Mouse (Mus musculus) thymus, adult 18-20 months (tissue): ENCODE measurements around the gene Serpina7.

Experiments
- DNase-seq, 2 experiments: peaks; one replicate each; pipeline ENCODE4 v3.0.0; 2022; ENCODE audit warnings: mixed read lengths in 2 of 2

Serpina7 gene

DNA sequence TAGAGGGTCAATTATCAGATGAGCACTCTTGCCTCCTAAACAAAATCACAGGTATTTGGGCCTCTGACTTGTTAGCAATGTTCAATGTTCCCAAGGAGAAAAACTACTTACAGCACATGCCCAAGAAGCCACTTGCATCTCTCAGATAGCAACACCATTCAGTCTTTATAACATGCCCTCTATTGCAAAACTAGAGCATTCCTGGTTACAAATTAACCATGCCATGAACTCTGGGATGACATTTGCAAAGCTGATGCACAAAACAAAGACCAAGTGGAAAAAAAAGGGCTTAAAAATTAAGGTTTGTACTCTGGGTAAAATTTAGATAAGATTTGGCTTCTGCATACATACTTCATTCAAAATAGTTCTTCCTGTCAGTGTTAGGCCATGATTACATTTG lies at the start of gene Serpina7:
TSS of gene Serpina7 (minus strand) at position 160 of the 400 bp plus-strand sequence.
- no peak for DNase-seq

DNA sequence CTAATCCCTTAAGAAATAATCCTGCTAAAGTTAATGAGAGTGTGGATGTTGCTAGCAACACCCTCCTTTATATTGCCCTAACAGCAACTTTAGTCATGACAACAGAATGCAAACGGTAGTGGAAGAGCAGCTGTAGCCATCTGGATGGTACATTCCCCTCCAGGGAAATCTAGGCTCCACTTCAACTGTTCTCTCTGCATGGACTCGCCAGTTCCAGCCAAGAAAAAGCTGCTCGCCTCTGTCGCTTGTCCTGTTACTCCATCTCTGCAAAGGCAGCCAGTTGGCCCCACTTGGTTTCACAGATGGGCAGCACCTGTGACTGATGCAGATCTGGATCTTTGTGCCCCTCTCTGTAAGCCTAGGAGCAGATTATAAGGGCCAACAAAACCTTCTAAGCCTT lies 49.0 kb upstream of the Serpina7 start:
- no peak for DNase-seq

DNA sequence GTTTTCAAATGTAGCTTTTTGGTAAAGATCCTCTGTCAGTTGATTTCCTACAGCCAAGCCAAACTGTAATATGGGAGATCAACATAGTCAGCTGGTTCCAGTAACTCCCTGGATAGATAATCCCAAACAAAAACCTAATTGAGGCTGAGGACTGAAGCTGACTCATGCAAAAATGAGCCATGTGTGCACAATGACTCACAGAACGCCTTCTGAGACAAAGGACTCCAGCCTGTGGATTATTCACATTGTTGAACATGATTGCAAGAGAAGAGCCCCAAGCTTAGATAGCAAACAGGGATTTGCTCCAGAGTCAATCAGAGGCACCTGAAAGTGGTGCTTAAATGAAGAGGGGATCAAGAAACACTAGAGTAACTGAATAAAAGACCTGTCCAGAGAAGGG lies 12.2 kb upstream of the Serpina7 start:
- DNase-seq: no peak

DNA sequence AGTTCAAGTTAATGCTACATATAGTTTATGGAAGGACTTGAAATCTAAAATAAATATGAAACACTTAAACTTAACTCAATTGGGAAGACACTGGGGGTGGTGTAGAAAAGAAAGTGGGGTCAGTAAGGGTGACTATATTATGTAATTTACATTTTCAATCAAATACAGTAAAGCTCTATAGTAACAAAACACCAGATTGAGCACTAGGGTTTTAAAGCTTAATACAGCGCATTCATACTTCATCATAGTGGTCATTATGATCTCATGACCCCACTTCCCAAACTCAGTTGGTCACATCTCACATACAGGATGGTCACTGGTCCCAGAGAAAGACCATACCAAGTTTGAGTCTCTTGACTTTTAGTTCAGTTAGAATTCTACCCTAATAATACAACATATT lies 907 bp upstream of the Serpina7 start, which contains the start of gene 4930513O06Rik:
TSS of gene 4930513O06Rik (plus strand) at position 301 of the 400 bp plus-strand sequence.
- DNase-seq: no peak

DNA sequence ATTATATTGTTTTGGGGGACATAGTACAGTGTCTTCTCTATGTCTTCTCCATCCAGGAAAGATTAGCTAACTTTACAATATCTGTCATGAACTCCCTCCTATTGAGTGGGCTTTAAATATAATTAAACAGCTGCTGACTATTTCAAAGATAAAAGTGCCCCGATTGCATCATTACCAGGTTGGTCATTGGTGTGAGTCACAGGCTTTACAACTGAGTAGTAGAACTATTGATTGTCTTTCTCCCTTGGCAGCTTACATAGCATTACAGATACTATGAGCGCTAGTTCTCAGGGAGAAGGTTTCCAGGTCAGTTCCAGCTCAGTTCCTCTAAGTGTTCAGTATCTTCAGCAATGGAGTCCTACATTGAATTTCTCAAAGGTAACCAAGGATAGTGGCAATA lies 6.5 kb downstream of the Serpina7 start:
- no peak for DNase-seq

DNA sequence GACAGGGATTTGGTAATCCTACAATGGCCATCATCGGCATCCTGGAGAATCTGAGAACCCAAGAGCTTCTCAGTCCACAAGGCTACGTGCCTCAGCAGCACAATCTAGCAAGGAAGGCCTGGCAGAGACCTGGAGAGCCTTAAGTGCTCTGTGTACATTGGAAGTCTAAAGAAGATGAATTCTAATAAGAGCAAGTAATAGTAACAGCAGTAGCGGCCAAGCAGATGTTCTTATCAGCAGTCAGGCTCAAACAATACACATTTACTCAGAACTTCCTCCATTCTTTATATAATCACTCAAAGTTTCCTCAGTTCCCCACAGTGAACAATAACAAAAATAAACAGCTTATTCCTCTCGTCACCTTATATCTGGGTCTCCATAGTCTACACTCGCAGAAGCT lies 21.0 kb downstream of the Serpina7 start:
- no peak for DNase-seq

DNA sequence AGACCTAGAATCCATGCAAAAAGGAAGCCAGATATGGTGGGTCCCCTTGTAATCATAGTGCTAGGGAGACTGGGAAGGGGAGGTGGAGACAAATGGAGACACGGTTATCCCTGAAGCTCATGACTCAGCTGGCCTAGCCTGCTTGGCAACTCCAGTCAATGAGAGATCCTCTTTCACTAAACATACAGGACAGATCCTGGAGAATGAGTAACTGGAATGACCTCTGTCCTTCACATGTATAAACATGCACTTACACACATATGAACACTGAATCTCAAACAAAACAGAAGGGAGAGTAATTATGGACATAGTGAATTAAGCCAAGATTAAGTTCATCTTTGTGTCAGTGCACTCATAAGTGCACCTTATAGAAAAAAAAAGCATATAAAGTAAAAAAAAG lies 31.9 kb downstream of the Serpina7 start:
- no peak for DNase-seq

DNA sequence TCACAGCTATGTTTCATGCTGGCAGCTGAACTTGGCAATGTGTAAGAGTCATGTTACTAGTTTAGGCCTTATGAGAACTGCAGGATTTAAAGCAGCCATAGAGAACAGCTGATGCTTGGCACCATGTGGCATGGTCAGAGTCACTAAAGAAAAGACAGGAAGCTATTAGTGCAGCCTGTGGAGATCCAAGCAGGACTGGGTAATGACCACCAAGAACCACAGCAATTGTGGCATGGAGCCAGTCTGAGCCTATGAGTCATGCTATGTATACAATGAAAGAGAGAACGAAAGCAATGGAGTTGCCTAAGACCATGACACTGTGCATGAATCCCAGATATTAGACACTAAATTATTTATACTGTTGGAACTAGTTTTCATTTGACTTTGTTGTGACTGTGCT lies 33.1 kb downstream of the Serpina7 start:
- no peak for DNase-seq

DNA sequence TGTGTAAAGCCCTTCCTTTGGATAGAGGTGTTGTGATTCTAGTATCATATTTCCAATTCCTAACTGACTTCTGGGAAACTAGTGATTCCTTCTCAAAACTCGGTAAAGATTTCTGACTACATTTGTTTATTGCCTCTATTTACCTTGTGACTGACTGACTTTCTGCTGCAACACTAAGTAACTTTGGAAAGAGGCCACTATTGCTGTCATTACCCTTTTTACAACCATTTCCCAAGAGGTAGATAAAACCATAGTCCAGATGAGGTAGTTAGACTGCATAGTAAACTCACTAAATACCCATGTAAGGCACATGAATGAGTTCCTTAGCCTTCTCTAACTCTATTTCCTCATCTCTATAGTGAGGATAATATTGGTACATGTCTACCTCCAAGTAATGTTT lies 43.9 kb downstream of the Serpina7 start:
- no peak for DNase-seq

DNA sequence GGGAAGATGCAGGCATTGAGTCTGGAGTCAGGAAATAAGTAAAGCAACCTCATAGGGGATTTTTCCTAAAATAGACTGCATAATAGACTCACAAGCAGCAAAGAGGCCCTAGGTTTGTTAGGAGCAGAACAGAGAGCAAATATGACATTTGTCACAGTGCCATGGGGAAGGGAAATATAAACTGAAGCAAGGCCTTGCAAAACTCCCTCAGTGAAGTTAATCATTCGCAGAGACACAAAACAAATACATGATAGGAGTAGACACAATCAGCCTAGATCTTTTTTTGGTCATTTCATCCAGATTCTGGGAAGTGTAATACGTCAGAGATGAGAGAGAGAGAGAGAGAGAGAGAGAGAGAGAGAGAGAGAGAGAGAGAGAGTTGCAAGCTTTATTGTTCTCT lies 45.7 kb downstream of the Serpina7 start:
- DNase-seq: no peak

DNA sequence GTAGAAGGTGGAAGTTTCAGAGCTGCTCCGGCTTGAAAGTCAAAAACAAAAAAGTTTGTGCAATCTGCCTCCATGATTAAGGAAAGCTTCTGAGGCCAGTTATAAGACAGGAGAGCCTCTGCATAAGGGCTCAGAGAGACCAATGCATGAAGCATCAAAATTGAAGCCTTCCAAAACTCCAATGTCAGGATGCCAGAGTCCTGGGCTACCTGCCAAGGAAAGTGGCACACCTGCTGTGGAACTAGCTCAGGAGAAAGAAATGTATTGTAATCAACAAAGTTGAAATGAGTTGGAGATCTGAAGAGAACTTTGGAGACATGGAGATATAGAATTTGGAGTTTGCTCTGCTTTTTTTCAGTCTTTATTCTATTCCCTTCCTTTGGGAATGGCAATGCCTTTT lies 47.4 kb downstream of the Serpina7 start:
- no peak for DNase-seq
